Mouse (Mus musculus): ENCODE measurements at regions not wholly inside any gene's neighbourhood (a gene's known extent, or its start where the extent isn't known, plus 50 kb on each side); places are given as distances from the start of the nearest gene placed in this dataset.

- TF ChIP-seq POLR2A (IDR thresholded peaks at IDR 0.05; ENCODE audit: borderline replicate concordance, insufficient read depth, low read length) (no peak), CTCF (IDR thresholded peaks at IDR 0.05; ENCODE audit: borderline replicate concordance, insufficient read depth, low read depth, low read length) (no peak)
Measured at GRCm38 (mm10) chr2:166254581-166254980, 99.1 kb upstream of the Sulf2 start.
